Mouse (Mus musculus) yolk sac, embryonic 10.5 days (tissue): ENCODE measurements around the gene Vps25.

ENCODE experiments used
- DNase-seq: peaks from one replicate; pipeline ENCODE4 v3.0.0-alpha.2; 2017; ENCODE audit warnings: low spot score

Gene Vps25

GRCm38 (mm10) chr11:101245071-101245470 lies 8.4 kb upstream of the Vps25 start:
- DNase-seq, result peak; percentile 74

GRCm38 (mm10) chr11:101245855-101246701 lies 7.4 kb upstream of the Vps25 start, which contains the start of gene Ramp2:
Gene Ramp2 (plus strand): TSS chr11:101246028.
- DNase-seq, result no peak

GRCm38 (mm10) chr11:101246702-101247012 lies 6.8 kb upstream of the Vps25 start:
- DNase-seq, result no peak

GRCm38 (mm10) chr11:101247521-101248030 lies 5.9 kb upstream of the Vps25 start:
- no peak for DNase-seq

- no peak for DNase-seq
These were observed 5.1 kb upstream of the Vps25 start for GRCm38 (mm10) chr11:101248258-101248994.

- no peak for DNase-seq
These were observed 2.5 kb upstream of the Vps25 start for GRCm38 (mm10) chr11:101251031-101251430.

GRCm38 (mm10) chr11:101252941-101253340 lies 566 bp upstream of the Vps25 start:
- no peak for DNase-seq

GRCm38 (mm10) chr11:101255826-101256775 lies 2.6 kb downstream of the Vps25 start:
- DNase-seq, result no peak

- no peak for DNase-seq
These were observed 5.8 kb downstream of the Vps25 start for GRCm38 (mm10) chr11:101259261-101259712.

- DNase-seq, result peak; percentile 93
These were observed 6.7 kb downstream of the Vps25 start, which contains the start of gene Wnk4 for GRCm38 (mm10) chr11:101259948-101260825. Gene Wnk4 (plus strand): TSS chr11:101260567.

- no peak for DNase-seq
These were observed 7.4 kb downstream of the Vps25 start for GRCm38 (mm10) chr11:101260826-101261380.

- DNase-seq, result no peak
These were observed 8.9 kb downstream of the Vps25 start for GRCm38 (mm10) chr11:101262272-101262967.

- DNase-seq, result no peak
These were observed 9.9 kb downstream of the Vps25 start for GRCm38 (mm10) chr11:101263138-101263988.

GRCm38 (mm10) chr11:101263989-101264280 lies 10.4 kb downstream of the Vps25 start:
- no peak for DNase-seq

- DNase-seq, result no peak
These were observed 11.5 kb downstream of the Vps25 start for GRCm38 (mm10) chr11:101264954-101265471.

GRCm38 (mm10) chr11:101265906-101266305 lies 12.4 kb downstream of the Vps25 start:
- DNase-seq, result no peak

GRCm38 (mm10) chr11:101269577-101270116 lies 16.1 kb downstream of the Vps25 start:
- DNase-seq, result peak; percentile 88

GRCm38 (mm10) chr11:101272446-101272845 lies 18.9 kb downstream of the Vps25 start:
- DNase-seq, result no peak
